Mouse (Mus musculus): ENCODE data around the gene Jmjd8. TPM values are rescaled to one million over a fixed set of nuclear protein-coding genes. Genes with fewer than 3 reads are reported as not detected.

Jmjd8 gene
- total and polyA plus RNA-seq, 2 experiments = 25.6 to 75.0 TPM

DNA sequence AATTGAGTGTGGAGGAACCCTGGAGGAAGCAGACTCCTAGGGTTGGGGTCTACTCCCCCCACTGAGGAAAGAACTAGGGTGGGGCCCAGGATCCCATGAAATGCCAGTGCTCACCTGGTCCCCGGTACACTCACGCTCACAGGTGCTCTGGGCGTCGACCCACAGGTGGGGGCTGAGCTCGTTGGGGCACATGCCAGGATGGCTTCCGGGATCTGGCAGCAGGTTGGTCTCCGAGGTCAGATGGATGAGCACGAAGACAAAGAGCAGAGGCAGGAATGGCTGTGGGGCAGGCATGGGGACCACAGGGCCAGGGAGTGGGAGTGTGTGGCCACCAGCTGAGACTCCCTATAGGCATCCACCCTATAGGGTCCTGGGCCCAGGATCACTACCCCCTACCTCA lies 51.1 kb downstream of the Jmjd8 start:
- Histone ChIP-seq H3K4me3 (ENCODE audit: insufficient read depth, low read depth, low read length) (no peak overlapping the region), H3K27ac (replicated peaks; ENCODE audit: insufficient read depth, low read depth, low read length) (no peak overlapping the region), H3K9ac (ENCODE audit: low read depth, low read length) (no peak overlapping the region), H3K36me3 (ENCODE audit: control insufficient read depth, insufficient read depth, low read length) (peaks cover 4% of the 10 kb centered on the region; the same call in 1 of the 2 replicates), H3K4me1 (ENCODE audit: control insufficient read depth, insufficient read depth, low read length) (peaks cover 19% of the 10 kb centered on the region), H3K27me3 (ENCODE audit: control insufficient read depth, insufficient read depth, low read length) (no peaks in the 10 kb centered on the region), H3K79me2 (ENCODE audit: control insufficient read depth, insufficient read depth, low read length) (peaks cover 9% of the 10 kb centered on the region; the same call in 1 of the 2 replicates)
- TF ChIP-seq POLR2A (IDR thresholded peaks at IDR 0.05; ENCODE audit: extremely low read depth, insufficient read depth, low read length) = no peak
- no peak for TF ChIP-seq CTCF (IDR thresholded peaks at IDR 0.05; ENCODE audit: low read depth, low read length)
- 75% methylated on average over 8 of the region's 8 CpGs for WGBS
- DNase-seq (ENCODE audit: extremely low read depth, low read depth, low spot score) = no peak

DNA sequence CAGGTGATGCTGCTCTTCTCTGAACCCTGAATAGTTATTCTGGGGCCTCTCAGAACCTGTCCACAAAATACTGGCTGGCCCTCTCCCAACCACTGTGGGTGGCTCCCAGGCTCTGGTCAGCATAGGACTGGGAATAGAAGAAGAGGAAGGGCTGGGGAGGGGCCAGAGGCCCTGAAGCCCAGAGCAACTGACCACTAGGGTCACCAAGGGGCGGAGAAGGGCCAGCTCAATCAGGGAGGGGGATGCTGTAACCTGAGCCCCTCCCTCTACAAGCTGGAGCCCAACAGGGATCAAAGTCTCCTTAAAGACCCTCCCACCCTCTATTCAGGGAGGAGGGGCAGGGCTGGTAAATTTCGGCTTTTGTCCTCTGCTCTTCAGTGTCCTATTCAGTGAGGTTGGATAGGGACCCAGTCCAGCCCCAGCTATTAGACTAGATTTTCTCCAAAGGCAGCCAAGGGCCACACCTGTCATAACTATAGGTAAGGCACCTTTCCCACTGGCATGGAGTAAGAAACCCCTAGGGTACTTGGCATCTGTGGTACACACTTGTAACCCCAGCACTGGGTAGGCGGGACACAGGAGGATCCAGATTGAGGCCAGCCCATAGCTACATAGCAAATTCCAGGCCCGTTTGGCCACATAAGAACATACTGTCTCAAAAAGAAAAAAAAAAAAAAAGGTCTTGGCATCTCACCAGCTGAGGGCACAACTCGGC lies 51.7 kb downstream of the Jmjd8 start, which contains the start of gene Wfikkn1:
TSS of gene Wfikkn1 (minus strand) at position 663 of the 715 bp plus-strand sequence.
- 27% methylated on average over 5 of the region's 5 CpGs for WGBS
- Histone ChIP-seq H3K36me3 (ENCODE audit: control insufficient read depth, insufficient read depth, low read length) (peaks cover 4% of the 10 kb centered on the region; the same call in 1 of the 2 replicates), H3K4me3 (ENCODE audit: insufficient read depth, low read depth, low read length) (no peak within 1 kb of the TSS), H3K27me3 (ENCODE audit: control insufficient read depth, insufficient read depth, low read length) (no peaks in the 10 kb centered on the region), H3K9ac (ENCODE audit: low read depth, low read length) (no peak within 1 kb of the TSS), H3K79me2 (ENCODE audit: control insufficient read depth, insufficient read depth, low read length) (peaks cover 9% of the 10 kb centered on the region; the same call in 1 of the 2 replicates), H3K4me1 (ENCODE audit: control insufficient read depth, insufficient read depth, low read length) (peaks cover 19% of the 10 kb centered on the region), H3K27ac (replicated peaks; ENCODE audit: insufficient read depth, low read depth, low read length) (peak within 1 kb of the TSS; percentile 15)
- DNase-seq (ENCODE audit: extremely low read depth, low read depth, low spot score) = no peak
- no peak for TF ChIP-seq CTCF (IDR thresholded peaks at IDR 0.05; ENCODE audit: low read depth, low read length)
- TF ChIP-seq POLR2A (IDR thresholded peaks at IDR 0.05; ENCODE audit: extremely low read depth, insufficient read depth, low read length) = no peak

DNA sequence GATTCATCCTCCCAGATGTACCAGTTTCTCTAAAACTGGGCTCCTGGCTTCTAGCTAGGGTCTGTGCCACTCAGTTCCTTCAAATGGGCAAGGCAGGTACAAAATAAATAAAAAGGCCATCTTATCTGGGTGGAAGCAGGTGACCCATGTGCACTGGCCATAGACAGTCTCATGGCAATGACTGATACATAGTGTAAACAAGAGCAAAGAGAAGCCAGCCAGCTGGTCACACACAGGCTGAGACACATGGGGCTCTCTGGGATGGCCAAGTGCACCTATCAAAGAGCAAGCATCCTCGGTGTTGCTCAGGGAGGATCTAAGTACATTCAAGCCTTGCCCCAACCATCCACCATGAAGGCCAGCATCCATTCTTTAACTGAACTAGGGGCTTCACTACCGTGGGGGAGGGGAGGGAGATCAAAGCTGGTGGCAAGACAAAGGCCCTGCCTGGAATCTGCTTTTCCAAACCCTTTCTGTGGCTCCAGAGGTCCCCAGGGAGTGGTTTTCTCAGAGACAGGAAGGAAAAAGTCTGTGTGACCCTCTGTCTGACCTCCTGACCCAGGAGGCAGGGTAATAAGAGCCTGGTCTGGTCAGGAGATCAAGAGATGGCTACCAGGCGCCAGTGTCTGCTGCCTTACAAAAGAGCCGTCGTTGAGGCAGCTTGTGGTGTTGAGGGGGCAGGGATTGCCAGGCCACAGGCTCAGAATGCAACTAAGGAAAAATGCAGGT lies 52.4 kb downstream of the Jmjd8 start:
- peak; percentile 79 for DNase-seq (ENCODE audit: extremely low read depth, low read depth, low spot score)
- H3K4me1 ChIP-seq (ENCODE audit: control insufficient read depth, insufficient read depth, low read length) = peaks cover 22% of the 10 kb centered on the region
- H3K79me2 ChIP-seq (ENCODE audit: control insufficient read depth, insufficient read depth, low read length) = peaks cover 6% of the 10 kb centered on the region; the same call in 1 of the 2 replicates
- WGBS = 11% methylated on average over 5 of the region's 5 CpGs
- peaks cover 4% of the 10 kb centered on the region; the same call in 1 of the 2 replicates for H3K36me3 ChIP-seq (ENCODE audit: control insufficient read depth, insufficient read depth, low read length)
- TF ChIP-seq CTCF (IDR thresholded peaks at IDR 0.05; ENCODE audit: low read depth, low read length) (no peak), POLR2A (IDR thresholded peaks at IDR 0.05; ENCODE audit: extremely low read depth, insufficient read depth, low read length) (no peak)
- H3K9ac ChIP-seq (ENCODE audit: low read depth, low read length) = no peak overlapping the region
- H3K27me3 ChIP-seq (ENCODE audit: control insufficient read depth, insufficient read depth, low read length) = no peaks in the 10 kb centered on the region
- H3K4me3 ChIP-seq (ENCODE audit: insufficient read depth, low read depth, low read length) = no peak overlapping the region
- H3K27ac ChIP-seq (replicated peaks; ENCODE audit: insufficient read depth, low read depth, low read length) = peak overlapping the region; percentile 15

Other genes with a start within 250 kb of the Jmjd8 start
- 26.9 and 31.3 TPM in 2 replicates for gene Lmf1, start 249.8 kb upstream of the Jmjd8 start, total RNA-seq (2014; rRNA removed)
- gene Lmf1, start 249.8 kb upstream of the Jmjd8 start, polyA plus RNA-seq (2012; rRNA removed) = 35.2 and 38.4 TPM in 2 replicates
- not detected in 2 replicates for gene Gng13, start 111.7 kb upstream of the Jmjd8 start, total RNA-seq (2014; rRNA removed)
- gene Gng13, start 111.7 kb upstream of the Jmjd8 start, polyA plus RNA-seq (2012; rRNA removed) = not detected in 2 replicates
- gene Chtf18, start 101.4 kb upstream of the Jmjd8 start, total RNA-seq (2014; rRNA removed) = 0.18 and 0.47 TPM in 2 replicates
- 0.31 and 0.35 TPM in 2 replicates for gene Chtf18, start 101.4 kb upstream of the Jmjd8 start, polyA plus RNA-seq (2012; rRNA removed)
- gene Rpusd1, start 101.2 kb upstream of the Jmjd8 start, total RNA-seq (2014; rRNA removed) = 1.0 and 2.1 TPM in 2 replicates
- 7.3 and 9.0 TPM in 2 replicates for gene Rpusd1, start 101.2 kb upstream of the Jmjd8 start, polyA plus RNA-seq (2012; rRNA removed)
- not detected in 2 replicates for gene Mslnl, start 92.8 kb upstream of the Jmjd8 start, total RNA-seq (2014; rRNA removed)
- not detected in 2 replicates for gene Mslnl, start 92.8 kb upstream of the Jmjd8 start, polyA plus RNA-seq (2012; rRNA removed)
- 0.34 and 0.74 TPM in 2 replicates for gene Msln, start 74.5 kb upstream of the Jmjd8 start, total RNA-seq (2014; rRNA removed)
- gene Msln, start 74.5 kb upstream of the Jmjd8 start, polyA plus RNA-seq (2012; rRNA removed) = 1.1 and 2.0 TPM in 2 replicates
- gene Narfl, start 55.1 kb upstream of the Jmjd8 start, total RNA-seq (2014; rRNA removed) = 14.9 and 20.6 TPM in 2 replicates
- 19.4 and 22.5 TPM in 2 replicates for gene Narfl, start 55.1 kb upstream of the Jmjd8 start, polyA plus RNA-seq (2012; rRNA removed)
- gene Haghl, start 43.2 kb upstream of the Jmjd8 start, total RNA-seq (2014; rRNA removed) = 6.0 and 6.7 TPM in 2 replicates
- 11.2 and 14.1 TPM in 2 replicates for gene Haghl, start 43.2 kb upstream of the Jmjd8 start, polyA plus RNA-seq (2012; rRNA removed)
- gene Ccdc78, start 42.3 kb upstream of the Jmjd8 start, total RNA-seq (2014; rRNA removed) = not detected in 2 replicates
- gene Ccdc78, start 42.3 kb upstream of the Jmjd8 start, polyA plus RNA-seq (2012; rRNA removed) = 0.06 TPM in 1 of 2 replicates, not detected in the other
- gene Fam173a, start 36.0 kb upstream of the Jmjd8 start, total RNA-seq (2014; rRNA removed) = 55.0 and 69.3 TPM in 2 replicates
- 89.3 and 106 TPM in 2 replicates for gene Fam173a, start 36.0 kb upstream of the Jmjd8 start, polyA plus RNA-seq (2012; rRNA removed)
- 0.28 and 0.54 TPM in 2 replicates for gene AC134908.4, start 33.2 kb upstream of the Jmjd8 start, total RNA-seq (2014; rRNA removed)
- 0.35 and 0.37 TPM in 2 replicates for gene AC134908.4, start 33.2 kb upstream of the Jmjd8 start, polyA plus RNA-seq (2012; rRNA removed)
- gene Metrn, start 31.7 kb upstream of the Jmjd8 start, total RNA-seq (2014; rRNA removed) = 11.7 and 22.2 TPM in 2 replicates
- 21.6 and 37.1 TPM in 2 replicates for gene Metrn, start 31.7 kb upstream of the Jmjd8 start, polyA plus RNA-seq (2012; rRNA removed)
- 0.07 TPM in 1 of 2 replicates, not detected in the other for gene Fbxl16, start 19.8 kb upstream of the Jmjd8 start, total RNA-seq (2014; rRNA removed)
- 0.12 and 0.33 TPM in 2 replicates for gene Fbxl16, start 19.8 kb upstream of the Jmjd8 start, polyA plus RNA-seq (2012; rRNA removed)
- gene Wdr24, start 5.2 kb upstream of the Jmjd8 start, total RNA-seq (2014; rRNA removed) = 13.3 and 15.6 TPM in 2 replicates
- gene Wdr24, start 5.2 kb upstream of the Jmjd8 start, polyA plus RNA-seq (2012; rRNA removed) = 23.9 and 24.8 TPM in 2 replicates
- gene Stub1, start 4.5 kb downstream of the Jmjd8 start, total RNA-seq (2014; rRNA removed) = 50.4 and 55.3 TPM in 2 replicates
- 81.3 and 94.4 TPM in 2 replicates for gene Stub1, start 4.5 kb downstream of the Jmjd8 start, polyA plus RNA-seq (2012; rRNA removed)
- 0.40 and 0.74 TPM in 2 replicates for gene Rhbdl1, start 8.4 kb downstream of the Jmjd8 start, total RNA-seq (2014; rRNA removed)
- 3.8 and 5.5 TPM in 2 replicates for gene Rhbdl1, start 8.4 kb downstream of the Jmjd8 start, polyA plus RNA-seq (2012; rRNA removed)
- 2.7 and 4.8 TPM in 2 replicates for gene Gm20683, start 12.9 kb downstream of the Jmjd8 start, total RNA-seq (2014; rRNA removed)
- 19.1 and 26.9 TPM in 2 replicates for gene Gm20683, start 12.9 kb downstream of the Jmjd8 start, polyA plus RNA-seq (2012; rRNA removed)
- 18.0 and 20.9 TPM in 2 replicates for gene Rhot2, start 16.0 kb downstream of the Jmjd8 start, total RNA-seq (2014; rRNA removed)
- 63.0 and 71.1 TPM in 2 replicates for gene Rhot2, start 16.0 kb downstream of the Jmjd8 start, polyA plus RNA-seq (2012; rRNA removed)
- 2.7 and 3.3 TPM in 2 replicates for gene Wdr90, start 32.6 kb downstream of the Jmjd8 start, total RNA-seq (2014; rRNA removed)
- 9.0 and 14.1 TPM in 2 replicates for gene Wdr90, start 32.6 kb downstream of the Jmjd8 start, polyA plus RNA-seq (2012; rRNA removed)
- gene Mcrip2, start 39.9 kb downstream of the Jmjd8 start, total RNA-seq (2014; rRNA removed) = 26.1 and 36.0 TPM in 2 replicates
- 139 and 141 TPM in 2 replicates for gene Mcrip2, start 39.9 kb downstream of the Jmjd8 start, polyA plus RNA-seq (2012; rRNA removed)
- 129 and 131 TPM in 2 replicates for gene Mettl26, start 46.2 kb downstream of the Jmjd8 start, total RNA-seq (2014; rRNA removed)
- 415 and 439 TPM in 2 replicates for gene Mettl26, start 46.2 kb downstream of the Jmjd8 start, polyA plus RNA-seq (2012; rRNA removed)
- 0.07 and 0.09 TPM in 2 replicates for gene Wfikkn1, start 52.0 kb downstream of the Jmjd8 start, total RNA-seq (2014; rRNA removed)
- gene Wfikkn1, start 52.0 kb downstream of the Jmjd8 start, polyA plus RNA-seq (2012; rRNA removed) = 0.24 and 0.92 TPM in 2 replicates
- 6.1 and 7.2 TPM in 2 replicates for gene Rab40c, start 90.9 kb downstream of the Jmjd8 start, total RNA-seq (2014; rRNA removed)
- 22.8 and 24.1 TPM in 2 replicates for gene Rab40c, start 90.9 kb downstream of the Jmjd8 start, polyA plus RNA-seq (2012; rRNA removed)
- gene Pigq, start 116.1 kb downstream of the Jmjd8 start, total RNA-seq (2014; rRNA removed) = 11.5 and 16.0 TPM in 2 replicates
- 51.6 and 52.5 TPM in 2 replicates for gene Pigq, start 116.1 kb downstream of the Jmjd8 start, polyA plus RNA-seq (2012; rRNA removed)
- 1.2 TPM in 1 of 2 replicates, not detected in the other for gene Nhlrc4, start 116.1 kb downstream of the Jmjd8 start, total RNA-seq (2014; rRNA removed)
- gene Nhlrc4, start 116.1 kb downstream of the Jmjd8 start, polyA plus RNA-seq (2012; rRNA removed) = 0.04 TPM in 1 of 2 replicates, not detected in the other
- not detected in 2 replicates for gene A930017K11Rik, start 123.7 kb downstream of the Jmjd8 start, total RNA-seq (2014; rRNA removed)
- gene A930017K11Rik, start 123.7 kb downstream of the Jmjd8 start, polyA plus RNA-seq (2012; rRNA removed) = not detected in 2 replicates
- 1.8 and 3.0 TPM in 2 replicates for gene Capn15, start 156.9 kb downstream of the Jmjd8 start, total RNA-seq (2014; rRNA removed)
- 16.8 and 23.3 TPM in 2 replicates for gene Capn15, start 156.9 kb downstream of the Jmjd8 start, polyA plus RNA-seq (2012; rRNA removed)
- gene Rab11fip3, start 240.7 kb downstream of the Jmjd8 start, total RNA-seq (2014; rRNA removed) = 4.6 and 7.7 TPM in 2 replicates
- gene Rab11fip3, start 240.7 kb downstream of the Jmjd8 start, polyA plus RNA-seq (2012; rRNA removed) = 11.1 and 13.2 TPM in 2 replicates